Mouse (Mus musculus) inflammation-experienced regulatory T-cells, adult 6 months (primary cell): Measurements from ENCODE around the gene Snu13. TPM values are rescaled to one million over a fixed set of nuclear protein-coding genes. Genes with fewer than 3 reads are reported as not detected.

Experiments used
- ATAC-seq: one replicate; pipeline ENCODE4 v1.8.0; 2017
- polyA plus RNA-seq, 3 experiments: library from polyadenylated mRNA; unstranded; fragments of 100-300 nt; shearing (Covaris generic); gene quantifications; one replicate each; pipeline ENCODE4 v1.2.1; 2017

Snu13 gene
- 100 to 1,000 TPM; 178 to 210 (median 205) TPM for polyA plus RNA-seq

DNA sequence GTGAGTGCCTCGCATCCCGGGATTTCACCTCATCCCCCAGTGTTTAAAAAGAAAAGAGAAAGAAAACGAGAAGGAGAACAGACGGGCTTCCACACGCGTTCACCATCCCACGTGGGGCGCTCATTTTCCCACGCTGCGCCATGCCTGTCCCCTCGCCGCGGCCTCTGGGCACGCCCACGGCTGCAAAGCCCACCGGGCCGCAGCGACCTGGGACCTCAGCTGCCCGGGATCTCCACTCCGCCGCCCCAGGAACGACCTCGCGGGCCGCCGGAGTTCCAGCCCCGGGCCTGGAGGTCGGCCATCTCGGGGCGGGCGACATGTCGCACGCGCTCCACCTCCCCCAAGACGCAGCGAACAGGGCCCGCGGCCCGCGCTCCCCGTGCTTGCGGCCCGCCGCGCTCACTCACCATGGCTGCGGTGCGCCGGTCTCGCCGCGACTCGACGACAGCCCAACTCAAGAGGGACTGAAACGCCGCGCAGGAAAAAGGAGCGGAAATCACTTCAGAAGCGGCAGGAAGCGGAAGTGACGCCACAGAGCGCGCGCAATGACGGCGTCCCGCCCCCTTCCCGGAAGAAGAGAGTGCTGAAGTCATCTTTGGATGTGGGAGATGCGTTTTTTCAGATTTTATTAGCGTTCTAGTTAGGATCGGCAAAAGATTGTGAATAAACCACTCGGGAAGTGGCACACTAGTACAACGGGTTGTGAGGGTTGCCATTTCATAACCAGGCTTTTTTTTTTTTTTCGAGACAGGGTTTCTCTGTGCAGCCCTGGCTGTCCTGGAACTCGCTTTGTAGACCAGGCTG lies at the start of gene Snu13:
Snu13 (minus strand) TSS at position 519 of the 804 bp plus-strand sequence.
- peak; percentile 94 for ATAC-seq

DNA sequence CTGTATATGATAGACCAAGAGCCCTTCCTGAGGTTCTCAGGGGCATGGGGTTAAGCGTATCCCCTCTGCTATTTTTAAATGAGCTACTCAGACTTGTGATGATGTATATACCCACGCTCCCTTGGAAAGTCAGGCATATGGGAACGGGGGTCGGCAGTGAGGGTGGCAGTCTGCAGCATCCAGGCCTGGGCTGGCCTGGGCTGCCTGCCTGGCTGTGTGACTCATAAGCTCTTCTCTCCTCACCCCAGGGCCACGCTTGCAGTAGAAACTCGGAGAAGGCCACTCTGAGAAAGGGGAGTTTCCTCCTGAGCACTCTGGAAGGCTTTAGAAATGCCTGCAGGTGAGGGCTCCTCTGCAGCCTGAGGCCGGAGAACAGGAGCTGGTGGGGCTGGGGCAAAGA lies 43.7 kb upstream of the Snu13 start:
- ATAC-seq = no peak

DNA sequence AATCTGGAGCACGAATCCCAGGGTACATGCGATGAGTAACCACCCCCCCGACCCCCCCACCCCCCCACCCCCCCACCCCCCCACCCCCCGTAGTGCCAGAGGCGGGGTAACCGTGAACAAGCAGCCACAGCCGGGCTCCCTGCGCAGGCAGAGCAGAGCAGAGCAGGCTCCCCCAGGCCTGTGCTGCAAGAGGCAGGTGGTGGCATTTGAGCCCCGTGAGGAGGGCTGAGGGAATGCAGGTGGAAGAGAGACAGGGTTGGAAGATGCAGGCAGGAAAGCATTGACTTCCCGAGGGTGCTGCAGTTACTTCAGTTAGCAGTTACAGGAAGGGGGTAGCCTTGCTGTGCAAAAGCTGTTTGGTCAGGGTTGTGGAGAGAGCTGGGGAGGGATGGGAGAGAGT lies 39.9 kb upstream of the Snu13 start:
- ATAC-seq = no peak

DNA sequence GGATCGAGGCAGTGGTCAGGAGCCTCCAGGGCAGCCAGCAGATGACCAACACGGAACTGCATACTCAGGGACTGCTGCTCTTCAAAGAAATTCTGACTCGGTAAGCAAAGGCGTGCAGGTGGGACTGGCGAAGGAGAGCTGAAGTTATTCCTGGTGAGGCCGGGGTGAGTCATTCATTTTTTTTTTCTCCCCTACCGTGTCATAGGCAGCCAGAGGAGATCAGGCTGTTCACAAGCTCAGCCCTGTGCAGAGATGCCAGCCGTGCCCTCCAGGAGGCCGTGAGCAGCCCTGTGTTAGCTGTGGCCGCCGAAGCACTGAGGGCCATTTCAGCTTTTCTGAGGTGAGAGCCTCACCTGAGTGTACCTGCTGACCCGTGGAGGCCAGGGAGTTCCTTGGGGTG lies 38.7 kb upstream of the Snu13 start:
- ATAC-seq = no peak

DNA sequence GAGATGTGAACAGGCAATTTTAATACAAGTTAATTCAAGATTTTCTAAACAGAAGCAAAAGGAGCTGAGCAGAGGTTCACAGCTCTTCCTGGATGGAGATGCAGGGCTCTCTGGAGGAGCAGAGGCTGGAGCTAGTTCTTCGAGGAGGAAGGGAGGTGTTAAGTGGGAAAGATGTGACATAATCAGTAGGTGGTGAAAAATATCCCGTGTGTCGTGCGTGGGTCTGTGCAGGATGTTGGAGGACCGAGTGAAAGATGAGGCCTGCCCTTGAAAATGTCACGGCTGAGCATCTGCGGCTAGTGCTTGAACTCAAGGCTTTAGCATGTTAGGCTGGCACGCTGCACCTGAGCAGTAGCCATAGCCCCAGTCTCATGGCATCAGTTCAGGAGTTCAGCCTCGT lies 38.2 kb upstream of the Snu13 start:
- ATAC-seq = no peak

DNA sequence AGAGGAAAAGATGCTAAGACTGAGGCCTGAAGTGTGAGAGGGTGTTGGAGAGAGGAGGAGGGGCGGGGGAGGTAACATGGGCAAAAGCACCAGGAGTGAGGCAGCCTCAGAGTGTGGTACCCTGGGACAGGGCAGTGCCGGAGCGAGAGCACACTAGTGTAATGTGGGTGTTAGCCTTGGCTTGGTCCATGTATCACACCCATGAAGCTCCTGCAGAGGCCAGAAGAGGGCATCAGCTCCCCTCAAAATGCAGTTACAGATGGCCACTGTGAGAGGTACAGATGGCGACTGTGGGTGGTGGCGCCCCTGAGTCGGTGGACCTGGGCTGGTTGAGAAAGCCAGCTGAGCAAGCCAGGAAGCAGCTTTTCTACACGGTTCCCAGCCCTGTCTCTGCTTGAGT lies 33.8 kb upstream of the Snu13 start:
- ATAC-seq = no peak

DNA sequence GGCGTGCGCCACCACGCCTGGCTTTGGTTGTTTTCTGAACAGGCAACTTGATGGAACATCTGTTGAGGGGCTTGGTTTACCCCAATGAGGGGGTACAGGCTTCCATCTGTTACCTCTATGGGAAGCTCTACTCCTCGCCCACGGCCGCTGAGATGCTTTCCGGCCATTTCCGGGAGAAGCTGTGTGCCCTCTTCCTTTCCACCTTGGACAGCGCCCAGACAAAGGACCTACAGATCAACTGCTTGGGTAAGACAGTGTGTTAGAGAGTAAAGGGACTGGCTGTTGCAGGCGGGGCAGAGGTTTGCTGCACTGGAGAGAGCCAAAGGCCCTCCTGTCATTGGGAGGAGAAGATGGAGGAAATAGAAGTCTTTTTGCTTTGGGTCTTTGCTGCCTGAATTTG lies 32.5 kb upstream of the Snu13 start:
- ATAC-seq = no peak

DNA sequence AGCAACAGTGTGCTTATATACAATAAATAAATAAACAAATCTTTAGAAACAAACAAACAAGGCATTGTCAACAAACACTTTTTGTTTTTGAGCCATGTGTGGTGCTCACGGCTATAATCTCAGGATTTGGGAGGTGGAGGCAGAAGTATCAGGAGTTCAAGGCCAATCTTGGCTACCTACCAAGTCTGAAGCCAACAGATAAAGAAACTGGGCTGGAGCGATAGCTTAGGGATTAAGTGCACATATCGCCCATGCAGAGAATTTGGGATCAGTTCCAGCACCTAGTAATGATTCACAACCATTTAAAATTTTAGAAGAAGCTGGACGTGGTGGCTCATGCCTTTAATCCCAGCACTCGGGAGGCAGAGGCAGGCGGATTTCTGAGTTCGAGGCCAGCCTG lies 26.1 kb upstream of the Snu13 start:
- ATAC-seq = no peak

DNA sequence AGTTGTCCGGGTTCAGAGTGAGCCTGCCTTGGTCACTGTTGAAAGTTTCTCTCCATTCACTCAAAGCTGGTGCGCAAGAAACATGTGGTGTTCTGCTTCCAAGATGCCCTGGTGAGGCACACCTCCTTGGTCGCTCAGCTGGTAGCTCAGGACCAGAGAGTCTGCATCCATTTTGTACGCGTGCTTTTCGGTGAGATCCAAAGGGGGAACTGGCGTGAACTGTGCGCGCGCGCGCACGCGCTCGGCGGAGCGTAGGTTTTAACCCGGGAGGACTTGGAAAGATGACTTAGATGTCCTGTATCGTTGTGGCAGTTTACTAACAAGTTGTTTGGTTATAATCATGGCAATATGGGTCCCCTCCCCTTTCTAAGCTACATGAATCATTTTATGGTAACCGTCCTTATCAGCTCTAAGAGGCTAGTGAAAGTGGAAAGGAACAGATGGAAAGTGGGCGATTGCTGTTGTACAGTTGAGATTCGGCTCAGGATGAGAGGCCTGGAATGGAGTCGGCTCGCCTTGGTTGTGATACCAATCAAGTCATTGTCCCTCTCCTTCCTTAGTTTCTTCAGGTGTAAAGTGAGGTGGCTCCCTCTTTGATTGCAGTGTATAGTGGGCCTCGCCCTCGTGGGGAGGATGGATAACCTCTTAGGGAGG lies 24.5 kb upstream of the Snu13 start:
- no peak for ATAC-seq

DNA sequence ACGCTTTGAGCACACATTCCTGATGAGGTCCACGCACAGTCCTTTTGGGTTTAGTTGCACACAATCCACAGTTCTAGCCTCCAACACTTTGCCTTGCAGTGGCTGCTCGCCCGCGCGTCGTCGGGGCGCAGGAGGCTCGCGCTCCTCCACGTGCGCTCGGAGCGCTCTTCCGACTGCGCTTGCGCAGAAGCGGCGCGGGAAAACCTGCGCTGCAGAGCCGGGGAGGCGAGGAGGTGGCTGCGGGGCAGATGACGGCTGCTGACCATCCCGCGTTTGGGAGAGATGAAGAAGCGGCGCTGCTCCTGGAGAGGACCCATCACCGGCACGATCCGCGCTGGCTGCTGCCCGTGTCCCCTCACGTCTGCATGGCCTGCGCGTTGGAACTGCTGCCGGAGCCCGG lies 22.5 kb upstream of the Snu13 start, which contains the start of gene Mei1:
Mei1 (plus strand) TSS at position 99 of the 400 bp plus-strand sequence.
- ATAC-seq = no peak

DNA sequence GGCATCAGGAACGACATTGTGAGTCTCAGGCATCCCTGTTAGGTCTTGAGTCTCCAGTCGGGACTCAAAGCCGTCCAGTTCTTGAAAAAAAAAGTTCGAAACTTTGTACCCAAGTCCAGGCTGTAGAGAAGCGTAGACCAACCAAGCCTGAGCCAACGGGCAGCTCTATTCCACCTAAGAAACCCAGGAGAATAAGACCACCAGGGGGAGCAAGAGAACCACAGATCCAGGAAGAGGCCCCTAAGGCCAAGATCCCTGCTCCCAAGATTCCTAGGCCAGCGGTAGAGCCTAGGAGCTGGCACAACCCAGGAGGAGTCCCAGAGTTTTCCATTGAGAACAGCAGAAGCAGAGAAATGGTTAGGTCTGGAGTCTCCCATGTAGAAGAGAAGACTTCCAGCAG lies 18.1 kb upstream of the Snu13 start:
- no peak for ATAC-seq

DNA sequence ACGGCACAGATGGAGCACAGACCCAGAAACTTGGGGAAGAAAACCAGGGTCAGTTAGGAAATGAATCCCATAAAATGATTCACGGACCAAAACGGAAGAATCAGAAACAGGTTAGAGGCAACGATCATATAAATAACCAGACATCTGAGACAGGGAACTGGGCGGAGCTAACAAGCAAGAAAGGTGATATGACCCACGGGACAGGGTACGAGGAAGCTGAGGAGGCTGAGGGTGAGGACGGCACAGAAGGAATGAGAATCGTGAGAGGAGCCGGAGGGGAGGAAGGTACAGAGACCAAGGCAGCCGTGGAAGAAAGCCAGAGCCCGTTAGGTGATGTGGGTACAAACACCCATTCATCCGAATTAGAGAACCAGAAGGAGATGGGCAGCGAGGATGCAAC lies 16.5 kb upstream of the Snu13 start:
- ATAC-seq = no peak

DNA sequence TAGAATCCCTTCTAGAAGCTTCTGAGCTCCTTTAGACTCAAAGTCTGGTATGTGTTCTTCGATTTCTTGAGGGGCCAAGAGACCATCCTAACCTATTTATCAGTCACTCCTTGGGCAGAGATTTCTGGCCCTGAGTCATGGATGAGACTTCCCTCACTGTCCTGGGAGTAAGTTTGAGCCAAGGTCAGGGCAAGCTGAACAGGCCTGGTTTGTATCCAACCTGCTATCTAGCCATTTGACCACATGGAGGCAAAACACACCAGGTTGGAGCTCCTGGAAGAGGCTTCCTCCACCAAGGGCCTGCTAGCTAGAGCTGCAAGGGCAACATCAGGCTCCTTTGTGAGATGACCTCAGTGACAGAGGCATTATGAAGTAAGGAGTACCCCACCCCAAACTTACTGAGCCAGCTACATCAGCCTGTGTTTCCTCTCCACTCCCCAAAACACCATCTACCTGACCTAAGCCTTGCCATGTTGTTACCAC lies 11.4 kb upstream of the Snu13 start, which contains the start of gene 4930407I10Rik:
4930407I10Rik (plus strand) TSS at position 433 of the 483 bp plus-strand sequence.
- no peak for ATAC-seq

DNA sequence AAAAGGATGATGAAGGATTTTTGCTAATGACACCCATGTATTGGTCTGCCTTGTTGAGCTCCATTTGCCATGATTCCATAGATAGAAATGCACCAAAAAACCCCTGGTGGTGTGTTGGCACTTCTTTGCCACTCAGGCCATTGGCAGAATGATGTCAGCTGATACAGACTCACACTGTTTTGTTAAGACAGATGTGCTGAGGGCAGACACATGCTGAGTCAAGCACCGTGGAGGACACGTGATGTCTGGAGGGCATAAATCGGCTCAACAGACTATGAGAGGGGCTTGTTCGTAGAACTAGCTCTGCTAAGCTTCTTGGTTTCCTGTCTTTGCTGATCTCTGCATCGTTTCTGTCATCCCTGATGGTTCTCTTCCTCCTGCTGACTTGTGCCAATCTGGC lies 5.1 kb upstream of the Snu13 start:
- ATAC-seq = no peak

DNA sequence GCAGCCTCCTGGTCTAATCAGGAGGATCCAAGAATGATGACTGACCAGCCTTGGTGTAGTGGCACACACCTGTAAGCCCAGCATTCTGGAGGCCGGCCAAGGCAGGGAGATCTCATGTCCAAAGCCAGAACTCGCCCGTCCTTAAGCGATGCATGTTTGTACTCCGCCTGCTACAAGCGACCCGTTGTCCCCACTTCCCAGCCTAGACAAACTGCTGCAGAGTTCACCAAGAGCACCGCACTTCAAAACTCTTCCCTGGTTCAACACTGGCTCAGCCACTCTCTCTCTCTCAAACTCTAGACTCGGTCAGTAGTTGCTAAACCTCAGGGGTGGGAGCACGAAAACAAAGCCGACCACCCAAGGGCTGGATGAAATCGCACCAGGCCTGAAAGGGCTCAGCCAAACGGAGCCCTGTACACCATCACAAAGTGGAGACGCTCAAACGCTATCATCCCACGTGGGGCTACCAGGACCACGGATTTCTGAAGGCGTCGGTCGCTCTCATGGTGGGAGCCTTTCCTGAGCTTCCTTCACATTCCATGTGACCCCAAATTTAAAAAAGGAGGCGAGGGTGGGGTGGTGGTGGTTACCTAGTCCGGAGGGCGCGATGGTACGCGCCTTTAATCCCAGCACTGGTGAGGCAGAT lies 1.0 kb downstream of the Snu13 start:
- ATAC-seq = no peak

DNA sequence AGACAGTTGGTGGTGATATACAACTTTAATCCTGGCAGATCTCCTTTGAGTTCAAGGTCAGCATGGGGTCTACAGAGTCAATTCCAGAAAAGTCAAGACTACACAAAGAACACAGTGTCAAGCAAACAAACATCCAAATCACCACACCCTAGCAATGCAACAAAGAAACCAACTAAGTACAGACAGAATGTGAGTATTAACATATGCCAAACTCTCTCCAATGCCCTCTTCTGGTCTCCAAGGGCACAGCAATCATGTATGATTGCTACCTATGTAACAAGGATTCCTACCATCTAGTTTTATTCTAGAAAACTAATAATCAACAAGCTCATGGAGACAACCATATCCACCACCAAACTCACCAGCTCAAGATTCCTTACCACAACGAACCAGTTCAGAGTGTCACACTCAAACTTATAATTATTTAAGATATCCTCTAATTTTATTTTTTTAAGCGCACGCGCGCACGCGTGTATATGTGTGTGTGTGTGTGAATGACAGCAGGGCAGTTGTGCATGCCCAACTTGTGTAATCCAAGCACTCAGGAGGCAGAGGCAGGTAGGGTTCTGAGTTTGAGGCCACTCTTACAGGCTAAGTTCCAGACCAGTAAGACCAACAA lies 3.1 kb downstream of the Snu13 start:
- no peak for ATAC-seq

DNA sequence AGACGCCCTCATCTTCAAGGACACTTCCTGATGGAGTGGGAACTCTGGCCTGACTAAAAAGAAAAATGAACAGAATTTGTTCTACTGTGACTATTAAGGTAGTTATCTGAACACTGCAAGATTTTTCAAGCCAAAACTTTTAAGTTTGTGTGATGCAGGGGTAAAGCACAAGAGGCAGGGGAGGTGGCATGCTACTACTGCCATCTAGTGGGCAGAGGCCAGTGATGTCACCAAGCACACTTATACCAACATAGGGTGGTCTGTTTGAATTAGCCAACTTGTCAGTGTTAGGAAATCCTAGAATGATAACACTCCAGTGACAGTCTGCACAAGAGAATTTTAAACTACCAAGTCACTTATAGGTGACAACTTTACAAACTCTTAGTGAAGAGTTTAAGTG lies 6.7 kb downstream of the Snu13 start:
- ATAC-seq = peak; percentile 69

DNA sequence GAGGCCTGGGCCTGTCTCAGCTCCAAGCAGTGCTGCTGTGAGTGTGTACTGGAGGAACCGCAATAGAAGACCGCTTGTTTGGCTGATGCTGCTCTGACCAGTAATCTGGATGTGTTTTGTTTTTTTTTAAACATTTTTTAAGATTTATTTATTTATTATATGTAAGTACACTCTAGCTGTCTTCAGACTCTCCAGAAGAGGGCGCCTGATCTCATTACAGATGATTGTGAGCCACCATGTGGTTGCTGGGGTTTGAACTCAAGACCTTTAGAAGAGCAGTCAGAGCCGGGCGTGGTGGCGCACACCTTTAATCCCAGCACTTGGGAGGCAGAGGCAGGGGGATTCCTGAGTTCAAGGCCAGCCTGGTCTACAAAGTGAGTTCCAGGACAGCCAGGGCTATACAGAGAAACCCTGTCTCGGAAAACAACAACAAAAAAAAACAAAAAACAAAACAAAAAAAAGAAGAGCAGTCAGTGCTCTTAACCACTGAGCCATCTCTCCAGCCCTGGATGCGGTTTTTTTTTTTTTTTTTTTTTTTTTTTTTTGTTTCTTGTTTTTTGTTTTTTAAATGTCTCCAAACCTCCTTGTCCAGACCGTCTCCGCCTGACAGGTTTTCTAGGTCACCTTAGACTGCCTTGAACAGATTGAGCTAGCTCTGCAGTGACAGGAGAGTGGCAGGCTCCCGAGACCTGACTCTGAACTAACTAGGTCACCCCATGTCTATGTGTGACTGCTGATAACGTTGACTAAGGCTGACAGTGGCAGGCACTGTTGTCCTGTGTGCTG lies 11.3 kb downstream of the Snu13 start:
- no peak for ATAC-seq

DNA sequence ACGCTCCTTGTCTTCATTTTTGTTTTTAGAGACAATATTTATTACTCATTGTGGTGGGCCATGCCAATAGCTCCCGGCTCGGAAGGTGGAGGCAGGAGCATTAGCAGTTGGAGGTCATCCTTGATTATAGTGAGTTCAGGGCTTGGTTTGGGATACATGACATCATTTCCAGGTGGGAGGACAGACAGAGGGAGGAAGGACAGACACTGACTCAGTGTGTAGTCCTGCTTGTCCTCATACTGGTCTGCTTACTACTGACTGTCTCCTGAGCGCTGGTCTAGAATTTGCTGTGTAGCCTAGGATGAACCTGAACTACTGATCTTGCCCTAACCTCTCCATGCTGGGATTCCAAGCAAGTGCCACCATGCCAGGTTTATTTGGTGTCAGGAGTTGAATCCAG lies 13.6 kb downstream of the Snu13 start, which contains the start of gene Desi1:
Desi1 (minus strand) TSS at position 101 of the 400 bp plus-strand sequence.
- no peak for ATAC-seq

DNA sequence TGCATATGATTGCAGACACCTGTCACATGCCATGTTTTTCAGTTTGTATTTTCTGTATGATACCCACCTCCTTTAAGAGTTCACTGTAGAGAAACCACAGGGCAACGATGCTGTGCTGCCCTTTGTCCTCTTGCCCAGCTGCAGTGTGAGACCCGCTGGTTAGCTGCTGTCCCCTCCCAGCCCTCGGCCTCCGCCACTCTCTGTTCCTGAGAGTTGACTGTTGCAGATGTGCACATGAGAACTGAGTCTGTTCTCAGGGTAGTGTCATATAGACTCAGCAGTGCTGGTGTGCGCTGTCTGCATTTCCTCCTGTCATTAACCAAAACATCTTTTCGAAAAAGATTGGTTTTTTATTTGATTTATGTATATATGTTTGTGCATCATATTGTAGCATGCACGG lies 15.0 kb downstream of the Snu13 start:
- ATAC-seq = no peak

DNA sequence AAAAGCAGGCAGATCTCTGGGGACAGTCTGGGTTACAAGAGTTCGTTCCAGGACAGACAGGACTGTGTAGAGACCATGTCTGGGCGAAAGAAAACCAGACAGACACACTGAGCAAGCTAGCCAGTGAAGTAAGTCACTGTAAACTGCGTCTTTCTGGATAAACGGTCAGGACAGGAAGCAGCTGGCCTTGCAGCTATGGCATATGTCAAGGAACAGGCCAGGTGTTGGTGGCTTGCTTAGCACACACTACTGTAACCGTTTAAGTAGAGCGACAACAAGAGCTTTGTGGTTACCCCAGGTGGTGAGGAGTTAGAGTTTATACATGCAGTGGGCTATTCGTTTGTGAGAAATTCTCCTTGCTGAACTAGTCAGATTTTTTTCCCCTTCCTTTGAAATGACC lies 19.7 kb downstream of the Snu13 start:
- ATAC-seq = no peak

DNA sequence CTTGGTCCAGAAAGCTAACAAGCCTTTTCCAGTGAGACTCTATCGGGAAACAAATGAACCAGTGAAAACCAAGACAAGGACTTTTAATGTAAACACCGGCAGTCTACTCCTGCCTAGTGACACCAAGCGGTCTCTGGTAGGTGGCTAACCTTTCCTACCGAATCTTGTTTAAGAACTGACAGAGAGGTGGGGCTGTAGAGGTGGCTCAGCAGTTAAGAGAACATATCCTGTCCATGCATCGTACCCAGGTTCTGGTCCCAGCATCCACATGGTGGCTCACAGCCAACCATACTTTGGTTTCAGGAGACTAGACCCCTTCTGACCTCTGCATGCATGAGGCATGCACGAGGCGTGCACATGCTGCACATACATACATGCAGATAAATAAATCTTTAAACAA lies 20.1 kb downstream of the Snu13 start:
- ATAC-seq = no peak
